Mouse (Mus musculus): ENCODE data around the gene Casc1.
A peak's percentile ranks its signal among the peaks of the same experiment; 100 is the strongest.

- TF ChIP-seq CTCF (IDR thresholded peaks at IDR 0.05; ENCODE audit: extremely low read depth, insufficient read depth, low read length) (no peak), POLR2A (IDR thresholded peaks at IDR 0.05; ENCODE audit: extremely low read depth, insufficient read depth, low read length) (peak; percentile 95)
Measured at GRCm38 (mm10) chr6:145210816-145211338, at the start of gene Casc1, which contains the start of gene Etfrf1.

Measured in cortical plate, adult 2 months (tissue).